Mouse (Mus musculus) liver, embryonic 16.5 days (tissue): ENCODE results near the gene Tgoln1. TPM values are rescaled to one million over a fixed set of nuclear protein-coding genes. Genes with fewer than 3 reads are reported as not detected.

Experiments used
- ATAC-seq: fragments of 200-750 bp; cut with Nextera tagmentation; 2 replicates; pipeline ENCODE4 v1.8.0; 2017; ENCODE audit warnings: low read depth, mild to moderate bottlenecking, moderate number of reproducible peaks, moderate library complexity
- H3K27ac ChIP-seq: fragments of 300-500 bp; sonication (generic); 2 replicates; pipeline ENCODE4 v1.5.1; 2014; ENCODE audit warnings: mild to moderate bottlenecking, low read length
- H3K27me3 ChIP-seq: fragments of 300-500 bp; sonication (generic); 2 replicates; pipeline ENCODE4 v1.6.1; 2014; ENCODE audit warnings: low read depth, low read length, mixed read lengths; ENCODE audit not compliant: control insufficient read depth, insufficient read depth
- H3K36me3 ChIP-seq: fragments of 300-500 bp; sonication (generic); 2 replicates; pipeline ENCODE4 v1.6.1; 2014; ENCODE audit warnings: mild to moderate bottlenecking; ENCODE audit not compliant: control insufficient read depth, insufficient read depth
- H3K4me1 ChIP-seq: fragments of 300-500 bp; sonication (generic); 2 replicates; pipeline ENCODE4 v1.6.1; 2014; ENCODE audit warnings: low read depth, low read length, mixed read lengths; ENCODE audit not compliant: control insufficient read depth
- H3K4me2 ChIP-seq: fragments of 300-500 bp; sonication (generic); 2 replicates; pipeline ENCODE4 v1.6.1; 2014; ENCODE audit warnings: low read depth, low read length, mixed read lengths
- H3K4me3 ChIP-seq: fragments of 300-500 bp; sonication (generic); 2 replicates; pipeline ENCODE4 v1.5.1; 2014; ENCODE audit warnings: low read depth, mild to moderate bottlenecking, low read length
- H3K9ac ChIP-seq: fragments of 300-500 bp; sonication (generic); 2 replicates; pipeline ENCODE4 v1.6.1; 2014; ENCODE audit warnings: low read depth, low read length
- H3K9me3 ChIP-seq: fragments of 300-500 bp; sonication (generic); replicated peaks from 2 replicates; pipeline ENCODE4 v1.6.1; 2016; ENCODE audit warnings: low read length; ENCODE audit not compliant: control insufficient read depth
- WGBS: fragments of 180-500 bp; shearing (Covaris S2); extraction: QIAGEN DNeasy Blood & Tissue Kit; methylation state at CpG from one replicate; pipeline ENCODE4 v1.1.7; 2014; ENCODE audit not compliant: insufficient replicate concordance; 5-methylcytosine and 5-hydroxymethylcytosine counted together
- polyA plus RNA-seq: library from polyadenylated mRNA; unstranded; fragments of >200 nt; fragmentation: Nextera tagmentation; extraction: Ambion mirVana; gene quantifications from 2 replicates; pipeline ENCODE4 v1.2.1, GENCODE M21; 2015

Gene Tgoln1
- polyA plus RNA-seq, 1 experiment from 2014 or later = 16.8 TPM

DNA sequence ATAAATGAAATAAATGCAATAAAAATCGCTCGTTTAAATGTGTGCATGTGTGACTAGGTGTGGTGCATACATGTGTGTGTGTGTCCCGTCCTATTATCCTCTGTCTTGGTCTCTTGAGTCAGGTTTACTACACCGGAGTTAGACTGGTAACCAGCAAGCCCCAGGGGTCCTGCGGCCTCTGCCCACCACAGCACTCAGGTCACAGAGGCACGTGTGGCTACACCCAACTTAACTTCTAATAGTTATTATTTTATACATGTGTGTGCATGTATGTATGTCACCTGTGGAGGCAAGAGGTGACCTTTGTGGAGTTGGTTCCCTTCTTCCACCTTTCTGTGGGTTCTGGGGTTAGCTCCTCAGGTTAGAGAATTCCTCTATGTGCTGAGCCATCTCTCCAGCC lies 37.6 kb upstream of the Tgoln1 start:
- no peak for ATAC-seq
- no peak overlapping the region for H3K27ac ChIP-seq
- 66% methylated on average over 6 of the region's 6 CpGs for WGBS
- H3K27me3 ChIP-seq = no peaks in the 10 kb centered on the region
- H3K4me1 ChIP-seq = no peaks in the 10 kb centered on the region
- H3K36me3 ChIP-seq = no peaks in the 10 kb centered on the region
- no peak overlapping the region for H3K4me2 ChIP-seq
- no peak overlapping the region for H3K4me3 ChIP-seq
- no peaks in the 10 kb centered on the region for H3K9me3 ChIP-seq
- H3K9ac ChIP-seq = no peak overlapping the region

DNA sequence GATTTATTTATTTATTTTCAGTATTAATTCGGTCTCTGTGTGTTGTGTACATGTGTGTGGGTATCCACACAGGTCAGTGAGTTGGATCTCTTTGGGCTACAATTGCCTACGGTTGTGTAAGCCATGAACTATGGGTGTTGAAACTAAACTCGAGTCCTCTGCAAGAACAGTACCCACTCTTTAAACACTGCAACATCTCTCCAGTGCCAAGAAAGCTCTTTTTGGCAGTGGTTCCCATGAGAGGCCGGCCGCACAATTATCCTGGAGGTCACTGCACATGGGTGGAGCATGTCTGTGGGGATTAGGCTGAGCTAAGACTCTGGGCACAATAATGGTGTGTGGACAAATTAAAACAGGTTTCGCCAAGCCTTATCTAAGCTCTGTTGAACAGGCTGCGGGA lies 36.6 kb upstream of the Tgoln1 start:
- H3K4me3 ChIP-seq = no peak overlapping the region
- no peak for ATAC-seq
- H3K36me3 ChIP-seq = no peaks in the 10 kb centered on the region
- WGBS = 59% methylated on average over 7 of the region's 7 CpGs
- no peaks in the 10 kb centered on the region for H3K4me1 ChIP-seq
- no peak overlapping the region for H3K4me2 ChIP-seq
- no peaks in the 10 kb centered on the region for H3K27me3 ChIP-seq
- H3K27ac ChIP-seq = no peak overlapping the region
- H3K9ac ChIP-seq = no peak overlapping the region
- H3K9me3 ChIP-seq = no peaks in the 10 kb centered on the region

DNA sequence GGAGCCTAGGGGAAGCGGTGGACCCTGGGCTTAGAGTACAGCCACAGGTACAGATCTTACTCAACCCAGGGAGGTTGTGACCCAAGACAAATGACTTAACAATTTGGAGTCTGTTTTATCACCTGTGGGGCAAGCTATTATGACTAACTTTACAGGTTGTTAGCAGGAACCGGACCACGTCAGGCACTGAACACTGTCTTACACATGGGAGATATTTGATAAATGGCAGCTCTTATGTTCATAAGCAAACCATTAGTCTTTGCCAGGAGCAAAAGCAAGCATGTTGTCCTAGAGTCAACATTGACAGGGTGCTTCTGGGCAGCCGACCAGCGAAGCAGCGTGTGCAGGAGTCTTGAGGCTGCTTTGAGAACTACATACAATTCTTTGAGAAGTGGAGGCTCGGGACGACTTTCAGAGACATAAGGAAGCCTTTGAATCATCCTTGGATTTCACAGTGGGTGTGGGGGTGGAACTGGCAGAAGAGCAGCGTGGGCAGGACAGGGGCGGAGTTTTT lies 33.6 kb upstream of the Tgoln1 start:
- Histone ChIP-seq H3K4me3 (no peak overlapping the region), H3K9me3 (no peaks in the 10 kb centered on the region), H3K27me3 (no peaks in the 10 kb centered on the region), H3K36me3 (no peaks in the 10 kb centered on the region), H3K9ac (no peak overlapping the region), H3K4me1 (no peaks in the 10 kb centered on the region), H3K4me2 (no peak overlapping the region), H3K27ac (no peak overlapping the region)
- no peak for ATAC-seq
- WGBS = 66% methylated on average over 10 of the region's 10 CpGs

DNA sequence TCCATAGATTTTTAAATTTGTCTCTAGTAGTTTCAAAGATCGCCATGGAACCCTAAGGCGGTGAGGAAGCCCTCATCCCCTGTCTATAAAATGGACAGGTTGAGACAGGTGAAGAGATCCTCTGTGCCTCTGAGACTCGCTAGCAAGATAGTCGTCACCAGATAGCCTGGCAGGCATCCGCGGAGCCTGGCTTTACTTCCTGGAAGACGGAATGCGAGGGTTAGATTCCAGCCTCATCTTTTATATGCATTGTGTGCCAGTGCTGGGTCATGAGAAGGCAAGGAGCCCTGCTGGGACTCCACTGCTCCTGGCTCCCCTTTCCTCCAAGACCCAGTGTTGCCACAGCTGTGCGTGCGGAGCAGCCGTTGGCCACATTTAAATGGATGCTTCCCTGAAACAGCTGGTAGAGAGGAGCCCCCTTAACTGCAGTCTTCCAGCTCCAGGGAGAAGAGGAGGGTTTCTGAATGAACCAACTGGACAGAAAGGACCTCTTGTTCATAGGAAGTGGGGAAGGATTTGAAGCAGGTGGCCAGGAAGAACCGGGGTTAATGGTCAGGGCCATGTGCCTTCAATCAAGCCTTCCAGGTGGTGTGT lies 31.3 kb upstream of the Tgoln1 start:
- H3K4me1 ChIP-seq = no peaks in the 10 kb centered on the region
- 71% methylated on average over 12 of the region's 12 CpGs for WGBS
- no peak overlapping the region for H3K9ac ChIP-seq
- no peaks in the 10 kb centered on the region for H3K9me3 ChIP-seq
- no peak overlapping the region for H3K4me2 ChIP-seq
- H3K27me3 ChIP-seq = no peaks in the 10 kb centered on the region
- H3K27ac ChIP-seq = no peak overlapping the region
- no peak overlapping the region for H3K4me3 ChIP-seq
- no peaks in the 10 kb centered on the region for H3K36me3 ChIP-seq
- no peak for ATAC-seq

DNA sequence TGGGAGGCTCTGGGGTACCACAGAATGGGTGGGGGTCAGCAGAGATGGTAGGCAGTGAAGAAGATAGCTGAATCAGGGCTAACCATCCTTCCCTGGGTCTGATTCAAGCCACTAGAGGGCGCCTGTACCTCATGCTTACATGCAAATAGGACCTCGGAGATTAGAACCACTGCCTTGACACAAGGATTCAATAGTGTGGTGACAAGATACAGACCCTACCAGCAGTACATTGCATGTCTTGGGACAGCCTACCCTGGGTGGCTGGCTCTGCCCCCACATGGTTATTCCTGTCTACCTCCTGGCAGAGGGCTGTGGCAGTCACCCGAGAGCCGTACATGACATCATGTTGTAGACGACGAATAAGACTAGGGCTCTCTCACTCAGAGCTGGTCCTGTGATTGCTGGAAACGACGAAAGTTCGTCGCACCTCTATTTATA lies 30.6 kb upstream of the Tgoln1 start:
- no peak overlapping the region for H3K9ac ChIP-seq
- no peak overlapping the region for H3K4me3 ChIP-seq
- ATAC-seq = no peak
- H3K36me3 ChIP-seq = no peaks in the 10 kb centered on the region
- 56% methylated on average over 10 of the region's 10 CpGs for WGBS
- H3K27ac ChIP-seq = no peak overlapping the region
- no peaks in the 10 kb centered on the region for H3K27me3 ChIP-seq
- no peak overlapping the region for H3K4me2 ChIP-seq
- no peaks in the 10 kb centered on the region for H3K9me3 ChIP-seq
- H3K4me1 ChIP-seq = no peaks in the 10 kb centered on the region

DNA sequence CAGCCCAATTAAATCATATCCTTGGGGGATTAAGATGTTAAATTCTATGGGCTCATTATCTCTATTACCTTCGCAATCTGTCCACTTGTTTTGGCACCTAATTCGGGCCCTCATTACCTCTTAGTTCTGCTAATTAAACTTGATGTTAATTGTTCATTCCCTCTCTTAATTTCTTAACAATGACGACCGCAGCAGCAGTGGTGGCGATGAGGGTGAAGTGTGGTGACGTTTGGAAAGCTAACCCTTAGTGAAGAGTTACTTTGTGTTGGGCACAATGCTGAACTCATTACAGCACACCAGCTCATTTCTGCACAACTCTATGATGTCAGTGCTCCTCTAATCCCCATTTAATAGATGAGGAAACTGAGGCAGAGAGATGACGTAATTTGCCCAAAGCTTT lies 28.6 kb upstream of the Tgoln1 start:
- H3K27me3 ChIP-seq = no peaks in the 10 kb centered on the region
- no peak overlapping the region for H3K4me2 ChIP-seq
- 69% methylated on average over 7 of the region's 7 CpGs for WGBS
- no peak overlapping the region for H3K4me3 ChIP-seq
- ATAC-seq = no peak
- H3K4me1 ChIP-seq = no peaks in the 10 kb centered on the region
- H3K9ac ChIP-seq = no peak overlapping the region
- H3K27ac ChIP-seq = no peak overlapping the region
- H3K36me3 ChIP-seq = no peaks in the 10 kb centered on the region
- no peaks in the 10 kb centered on the region for H3K9me3 ChIP-seq

DNA sequence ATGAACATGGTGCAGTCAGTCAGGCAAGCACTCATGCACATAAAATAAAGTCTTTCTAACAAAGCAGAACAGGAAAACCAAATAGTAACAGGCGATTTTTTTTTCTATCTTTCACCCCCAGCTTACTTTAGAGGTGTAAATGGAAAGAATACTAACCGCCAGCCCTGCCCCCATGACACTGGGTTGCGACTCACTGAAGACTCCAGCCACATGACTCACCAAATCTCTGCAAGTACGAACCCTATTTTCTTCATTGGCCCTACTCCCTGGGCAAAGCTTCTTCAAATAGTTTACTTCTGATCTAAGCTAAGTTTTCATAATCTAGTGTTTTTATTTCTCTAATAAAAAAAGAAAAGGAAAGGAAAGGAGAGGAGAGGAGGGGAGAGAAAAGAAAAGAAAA lies 27.8 kb upstream of the Tgoln1 start:
- Histone ChIP-seq H3K27ac (no peak overlapping the region), H3K4me2 (no peak overlapping the region), H3K27me3 (no peaks in the 10 kb centered on the region), H3K9me3 (no peaks in the 10 kb centered on the region), H3K4me1 (no peaks in the 10 kb centered on the region), H3K9ac (no peak overlapping the region), H3K36me3 (no peaks in the 10 kb centered on the region), H3K4me3 (no peak overlapping the region)
- WGBS = 38% methylated on average over 4 of the region's 4 CpGs
- ATAC-seq = no peak

DNA sequence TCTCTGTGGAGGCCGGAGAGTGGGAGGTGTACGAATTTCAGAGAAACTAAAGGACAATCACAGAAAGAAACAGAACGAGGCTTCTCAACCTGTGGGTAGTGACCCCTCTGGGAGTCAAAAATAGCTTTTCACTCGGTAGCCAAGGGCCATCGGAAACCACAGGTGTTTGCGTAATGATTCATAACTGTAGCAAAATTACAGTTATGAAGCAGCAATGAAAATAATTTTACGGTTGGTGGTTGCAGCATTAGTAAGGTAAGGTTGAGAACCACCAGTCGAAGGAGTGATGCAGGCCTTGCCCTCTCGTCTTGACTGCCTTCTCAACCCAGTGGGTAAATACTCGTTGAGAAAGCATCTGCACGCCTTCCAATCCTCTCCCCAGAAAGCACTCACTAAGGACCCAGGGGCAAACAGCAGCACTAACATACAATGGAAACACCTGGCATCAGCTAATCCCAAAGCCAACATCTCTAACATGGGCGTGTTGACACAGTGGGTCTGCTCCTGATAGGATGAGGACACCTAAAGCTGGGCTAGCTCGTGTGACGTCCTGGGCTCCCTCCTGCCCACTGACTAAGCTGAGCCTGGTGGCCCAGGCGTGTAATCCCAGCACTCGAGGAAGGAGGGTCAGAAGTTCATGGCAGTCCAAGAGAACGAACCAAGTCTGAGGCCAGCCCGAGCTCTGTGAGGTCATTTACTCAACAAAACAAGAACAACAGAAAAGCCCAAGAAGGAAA lies 24.6 kb upstream of the Tgoln1 start:
- H3K4me3 ChIP-seq = no peak overlapping the region
- H3K9ac ChIP-seq = no peak overlapping the region
- WGBS = 57% methylated on average over 18 of the region's 18 CpGs
- H3K4me1 ChIP-seq = no peaks in the 10 kb centered on the region; the same call in 1 of the 2 replicates
- no peak overlapping the region for H3K4me2 ChIP-seq
- H3K36me3 ChIP-seq = no peaks in the 10 kb centered on the region
- H3K9me3 ChIP-seq = no peaks in the 10 kb centered on the region
- ATAC-seq = no peak
- H3K27me3 ChIP-seq = no peaks in the 10 kb centered on the region
- no peak overlapping the region for H3K27ac ChIP-seq

DNA sequence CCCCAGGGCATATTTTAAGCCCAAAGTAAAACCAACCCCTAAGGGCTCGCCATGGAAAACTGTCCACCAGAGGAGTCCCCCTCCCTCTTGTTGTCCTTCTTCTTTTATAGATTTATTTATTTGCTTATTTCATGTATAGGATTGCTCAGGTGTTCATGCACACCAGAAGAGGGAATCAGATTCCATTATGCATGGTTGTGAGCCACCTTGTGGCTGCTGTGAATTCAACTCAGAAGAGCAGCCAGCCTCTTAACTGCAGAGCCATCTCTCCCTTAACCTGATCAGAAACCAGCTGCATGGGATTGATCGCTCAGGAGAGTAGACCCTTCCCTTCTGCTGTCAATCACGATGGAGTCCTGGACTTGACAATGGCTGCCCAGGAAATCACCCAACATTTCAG lies 20.1 kb upstream of the Tgoln1 start:
- Histone ChIP-seq H3K4me1 (no peaks in the 10 kb centered on the region; the same call in none of the 2 replicates), H3K27ac (no peak overlapping the region), H3K4me3 (no peak overlapping the region), H3K27me3 (no peaks in the 10 kb centered on the region), H3K9ac (no peak overlapping the region), H3K4me2 (no peak overlapping the region), H3K9me3 (no peaks in the 10 kb centered on the region), H3K36me3 (no peaks in the 10 kb centered on the region)
- 51% methylated on average over 3 of the region's 3 CpGs for WGBS
- ATAC-seq = no peak
